Mouse (Mus musculus) left cerebral cortex, postnatal 10 days (tissue): ENCODE measurements at regions not wholly inside any gene's neighbourhood (a gene's known extent, or its start where the extent isn't known, plus 50 kb on each side); places are given as distances from the start of the nearest gene placed in this dataset.

ENCODE experiments used
- DNase-seq, 2 experiments: peaks; one replicate each; pipeline ENCODE4 v3.0.0; 2021 to 2022; ENCODE audit warnings: low spot score in 2 of 2, mixed read lengths in 1 of 2; ENCODE audit errors: extremely low spot score in 1 of 2
- intact Hi-C: fragments of 180-260 bp; cut with DNase I; formaldehyde crosslinking; loops from one replicate; pipeline ENCODE4 v1.15.1; 2025

GRCm38 (mm10) chr4:102657244-102657643, 83.9 kb upstream of the Sgip1 start:
- no peak for DNase-seq
- intact Hi-C loops: loop anchor here (2.0 to 5.0 kb wide), 2 partner anchors 164 to 1000 kb away; no protein-coding TSS in a partner anchor

- intact Hi-C loops: loop anchor here (2.0 to 5.0 kb wide), 2 partner anchors 432 to 1001 kb away; no protein-coding TSS in a partner anchor
- no peak for DNase-seq
These were observed 82.5 kb upstream of the Sgip1 start for GRCm38 (mm10) chr4:102658578-102658977.

GRCm38 (mm10) chr4:102663617-102664016, 77.5 kb upstream of the Sgip1 start:
- intact Hi-C loops: no loop called here
- no peak for DNase-seq

GRCm38 (mm10) chr4:102682190-102682589, 58.9 kb upstream of the Sgip1 start:
- no peak for DNase-seq
- intact Hi-C loops: no loop called here

- intact Hi-C loops: no loop called here
- no peak for DNase-seq
These were observed 56.1 kb upstream of the Sgip1 start for GRCm38 (mm10) chr4:102685045-102685444.

- no peak for DNase-seq
- intact Hi-C loops: no loop called here
These were observed 52.7 kb upstream of the Sgip1 start for GRCm38 (mm10) chr4:102688378-102688777.
